Mouse (Mus musculus) granulocyte monocyte progenitor cell, adult 5-6 weeks (primary cell): ENCODE data around the gene Metap2. TPM values are rescaled to one million over a fixed set of nuclear protein-coding genes. Genes with fewer than 3 reads are reported as not detected.

Experiments
- ATAC-seq: replicated peaks from 2 replicates; pipeline ENCODE4 v1.8.0; 2016; ENCODE audit warnings: mild to moderate bottlenecking, moderate TSS enrichment, inconsistent platforms; ENCODE audit not compliant: poor library complexity, severe bottlenecking
- total RNA-seq, 2 experiments: library from RNA; stranded (forward) in 1 of 2; stranded (reverse) in 1 of 2; fragments of 200-712, 200-1000 nt in 1 of 2; fragments of >200 nt in 1 of 2; fragmentation: Nextera tagmentation in 1 of 2; gene quantifications; 2 replicates each; pipeline ENCODE4 v1.2.3; 2014 to 2017

Gene Metap2
- total RNA-seq, 2 experiments from 2014 or later: 214 to 337 TPM

- no peak for ATAC-seq
Observed at GRCm38 (mm10) chr10:93912136-93912855, 15.4 kb upstream of the Metap2 start.

- ATAC-seq: peak; percentile 73
Observed at GRCm38 (mm10) chr10:93911326-93911725, 14.4 kb upstream of the Metap2 start.

GRCm38 (mm10) chr10:93909811-93910446 lies 13.0 kb upstream of the Metap2 start:
- ATAC-seq: no peak

GRCm38 (mm10) chr10:93909015-93909414 lies 12.1 kb upstream of the Metap2 start:
- peak; percentile 34; the same call in 1 of the 2 replicates for ATAC-seq

- no peak; the same call in 1 of the 2 replicates for ATAC-seq
Observed at GRCm38 (mm10) chr10:93908540-93908939, 11.6 kb upstream of the Metap2 start.

GRCm38 (mm10) chr10:93907376-93907775 lies 10.5 kb upstream of the Metap2 start:
- no peak for ATAC-seq

GRCm38 (mm10) chr10:93899907-93900306 lies 3.0 kb upstream of the Metap2 start:
- ATAC-seq: no peak

- ATAC-seq: no peak
Observed at GRCm38 (mm10) chr10:93899303-93899702, 2.4 kb upstream of the Metap2 start.

GRCm38 (mm10) chr10:93892551-93892950 lies 4.3 kb downstream of the Metap2 start:
- ATAC-seq: no peak

- ATAC-seq: no peak
Observed at GRCm38 (mm10) chr10:93891031-93891430, 5.9 kb downstream of the Metap2 start.

- no peak for ATAC-seq
Observed at GRCm38 (mm10) chr10:93890565-93890964, 6.3 kb downstream of the Metap2 start.

- ATAC-seq: peak; percentile 6; the same call in 1 of the 2 replicates
Observed at GRCm38 (mm10) chr10:93889976-93890375, 6.9 kb downstream of the Metap2 start.

- peak; percentile 96 for ATAC-seq
Observed at GRCm38 (mm10) chr10:93889579-93889950, 7.3 kb downstream of the Metap2 start.

GRCm38 (mm10) chr10:93888935-93889578 lies 7.8 kb downstream of the Metap2 start:
- peak; percentile 55 for ATAC-seq

- peak; percentile 28 for ATAC-seq
Observed at GRCm38 (mm10) chr10:93888590-93888934, 8.3 kb downstream of the Metap2 start.

- ATAC-seq: no peak
Observed at GRCm38 (mm10) chr10:93885839-93886477, 10.9 kb downstream of the Metap2 start.

GRCm38 (mm10) chr10:93882738-93883364 lies 14.0 kb downstream of the Metap2 start:
- ATAC-seq: peak; percentile 40; the same call in 1 of the 2 replicates

- ATAC-seq: no peak
Observed at GRCm38 (mm10) chr10:93881918-93882317, 15.0 kb downstream of the Metap2 start.

- ATAC-seq: no peak
Observed at GRCm38 (mm10) chr10:93878732-93879131, 18.2 kb downstream of the Metap2 start.

GRCm38 (mm10) chr10:93876772-93877171 lies 20.1 kb downstream of the Metap2 start:
- ATAC-seq: no peak
